Mouse (Mus musculus) retina, postnatal 7 days (tissue): ENCODE results near the gene Cd52.
A peak's percentile ranks its signal among the peaks of the same experiment; 100 is the strongest.

ENCODE experiments used
- DNase-seq: peaks from one replicate; pipeline ENCODE4 v3.0.0-alpha.2; 2012; ENCODE audit warnings: low read depth, low spot score

Cd52 gene

DNA sequence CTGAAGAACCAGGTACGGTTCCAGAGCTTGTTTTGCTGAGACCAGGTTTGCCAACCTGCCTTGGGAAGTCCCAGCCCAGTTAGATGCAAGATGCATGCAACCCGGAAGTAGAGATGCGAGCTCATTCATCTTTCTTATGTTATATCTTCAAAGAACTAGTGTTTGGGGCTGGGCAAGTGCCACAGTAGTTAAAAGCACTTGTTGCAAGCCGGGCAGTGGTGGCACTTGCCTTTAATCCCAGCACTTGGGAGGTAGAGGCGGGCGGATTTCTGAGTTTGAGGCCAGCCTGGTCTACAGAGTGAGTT is 3.7 kb downstream of the Cd52 start:
- no peak for DNase-seq

DNA sequence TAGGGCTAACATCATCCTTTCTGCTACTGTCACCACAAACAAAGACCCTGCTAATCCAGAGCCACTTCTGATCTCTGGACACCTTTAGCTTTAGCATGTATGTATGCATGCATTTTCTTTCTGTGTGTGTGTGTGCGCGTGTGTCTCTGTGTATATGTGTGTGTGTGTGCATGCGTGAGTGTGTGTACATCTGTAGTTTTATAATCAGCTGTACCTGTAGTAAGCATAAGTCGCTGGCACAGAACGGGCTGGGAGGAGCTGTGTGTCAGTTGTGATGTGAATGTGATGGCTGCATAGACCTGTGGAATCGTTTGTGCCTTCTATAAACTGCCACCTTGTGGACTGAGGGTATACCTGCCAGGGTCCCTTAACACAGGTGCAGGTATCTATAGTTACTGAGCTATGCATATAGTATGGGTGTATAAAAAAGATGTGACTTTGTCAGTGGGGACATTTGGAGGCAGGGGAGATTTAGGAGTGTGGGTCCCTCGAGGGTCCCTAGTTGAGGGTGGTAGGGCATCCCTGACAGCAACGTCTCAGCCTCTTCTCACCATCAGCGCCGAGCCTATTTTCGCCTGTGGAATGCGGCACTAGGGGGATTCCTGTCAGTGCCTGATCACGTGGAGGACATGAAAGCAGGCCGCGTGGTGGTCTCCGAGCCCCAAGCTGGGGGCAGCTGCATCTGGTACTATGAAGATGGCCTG is 4.2 kb downstream of the Cd52 start:
- DNase-seq, result no peak

DNA sequence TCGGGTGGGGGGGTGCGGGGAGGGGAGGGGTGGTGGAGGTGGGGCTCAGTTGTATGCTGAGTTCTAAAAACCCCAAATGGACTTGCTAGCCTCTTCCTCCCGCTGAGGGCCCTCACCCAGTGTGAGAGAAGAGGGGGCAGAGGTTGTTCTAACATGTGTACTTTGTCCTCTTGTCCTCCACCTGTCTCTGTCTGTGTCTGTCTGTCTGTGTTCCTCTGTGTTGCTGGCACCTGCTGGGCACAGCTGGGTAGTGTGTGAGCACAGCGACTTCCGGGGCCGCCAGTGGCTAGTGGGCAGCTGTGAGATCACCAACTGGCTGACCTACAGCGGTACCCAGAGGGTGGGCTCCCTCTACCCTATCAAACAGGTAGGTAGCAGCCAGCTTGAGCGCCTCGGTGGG is 5.9 kb downstream of the Cd52 start:
- no peak for DNase-seq

DNA sequence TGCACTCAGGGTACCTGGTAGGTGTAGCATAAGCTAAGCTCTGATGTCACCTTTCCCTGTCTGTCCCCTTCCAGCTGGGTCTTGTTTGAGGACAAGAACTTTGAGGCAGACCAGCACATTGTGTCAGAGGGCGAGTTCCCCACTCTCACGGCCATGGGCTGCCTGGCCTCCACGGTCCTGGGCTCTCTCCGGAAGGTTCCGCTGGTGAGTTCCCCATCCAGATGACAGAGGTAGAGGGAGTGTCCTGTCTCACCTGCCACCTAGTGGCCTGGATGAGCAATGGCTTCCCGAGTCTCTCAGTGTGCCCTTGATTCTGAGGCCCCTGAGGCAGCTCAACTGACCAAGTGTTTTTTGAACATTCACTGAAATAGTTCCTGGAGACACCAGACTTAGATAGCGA is 7.5 kb downstream of the Cd52 start:
- peak; percentile 54 for DNase-seq

DNA sequence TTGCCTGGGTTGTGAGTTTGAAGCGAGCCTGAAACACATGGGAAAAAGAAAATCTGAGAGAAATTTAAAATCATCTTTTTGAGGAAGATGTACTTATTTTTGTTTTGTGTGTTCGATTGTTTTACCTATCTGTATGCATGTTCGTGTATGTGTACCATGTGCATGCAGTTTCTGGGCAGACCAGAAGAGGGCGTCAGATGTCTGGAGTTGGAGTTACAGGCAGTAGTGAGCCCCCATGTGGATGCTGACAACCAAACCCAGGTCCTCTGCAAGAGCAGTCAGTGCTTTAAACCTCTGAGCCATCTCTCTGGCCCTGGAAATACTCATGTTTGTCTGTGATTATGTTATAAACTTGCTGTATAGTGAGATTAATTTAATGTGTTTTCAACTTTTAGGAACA is 9.9 kb downstream of the Cd52 start:
- no peak for DNase-seq

DNA sequence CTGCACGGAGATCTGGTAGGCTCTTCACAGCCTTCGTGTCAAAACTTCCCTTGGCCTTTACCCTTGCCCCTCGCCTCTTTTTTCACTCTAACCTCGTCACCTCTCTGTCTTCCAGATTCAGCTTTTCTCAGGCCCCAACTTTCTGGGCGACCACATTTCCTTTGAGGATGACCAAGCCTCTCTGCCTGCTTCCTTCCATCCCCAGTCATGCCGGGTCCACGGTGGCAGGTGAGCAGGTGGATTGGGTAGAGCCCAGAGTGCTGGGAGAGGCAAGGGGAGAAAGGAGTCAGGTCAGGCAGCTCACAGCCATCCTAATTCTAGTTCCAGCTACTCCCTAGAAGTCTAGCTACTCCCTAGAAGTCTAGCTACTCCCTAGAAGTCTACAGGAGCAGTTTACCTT is 12.4 kb downstream of the Cd52 start:
- no peak for DNase-seq

DNA sequence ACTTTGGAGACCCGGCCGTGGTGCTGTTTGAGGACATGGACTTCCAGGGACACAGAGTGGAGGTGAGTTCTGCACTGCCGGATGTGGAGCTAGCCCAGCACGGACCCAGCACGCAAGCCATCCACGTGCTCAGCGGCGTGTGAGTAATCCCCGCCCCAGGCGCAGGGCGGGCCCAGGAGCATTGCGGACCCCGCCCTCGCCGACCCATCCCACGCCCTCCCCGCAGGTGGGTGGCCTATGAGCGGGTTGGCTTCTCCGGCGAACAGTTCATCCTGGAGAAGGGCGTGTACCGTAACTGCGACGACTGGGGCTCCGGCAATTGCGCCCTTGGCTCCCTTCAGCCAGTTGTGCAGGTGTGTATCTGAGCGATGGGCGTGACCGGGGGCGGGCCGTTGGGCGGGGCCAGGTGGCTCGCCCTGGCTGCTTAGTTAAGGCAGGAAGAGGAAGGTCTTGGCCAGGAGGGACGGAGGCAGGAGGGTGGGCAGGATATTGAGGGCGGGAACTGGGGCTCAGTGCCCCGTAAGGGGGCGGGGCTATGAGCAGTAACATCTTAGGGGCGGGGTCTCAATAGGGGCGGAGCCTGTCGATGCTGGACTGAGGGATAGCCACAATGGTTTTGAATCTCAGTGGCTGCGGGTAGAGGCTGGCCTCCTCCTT is 13.0 kb downstream of the Cd52 start:
- DNase-seq, result peak; percentile 53

DNA sequence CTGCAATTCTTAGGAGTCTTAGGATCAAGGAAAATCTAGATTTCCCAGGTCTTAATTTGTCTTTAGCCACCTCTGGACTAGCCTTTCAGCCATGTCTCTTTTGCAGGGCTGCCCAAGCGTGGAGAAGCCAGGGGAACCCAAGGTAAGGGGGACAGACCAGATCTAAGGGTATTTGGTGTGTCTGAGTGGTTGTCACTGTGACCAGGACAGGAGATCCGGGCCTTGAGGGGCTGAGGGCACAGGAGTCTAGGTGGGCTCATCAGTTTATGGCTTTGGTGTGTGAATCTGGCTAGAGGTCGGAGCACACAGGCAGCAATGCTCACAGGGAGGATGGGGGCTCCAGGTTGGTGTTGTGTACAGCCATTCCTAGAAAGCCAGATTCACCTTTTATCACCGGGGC is 14.2 kb downstream of the Cd52 start:
- no peak for DNase-seq

DNA sequence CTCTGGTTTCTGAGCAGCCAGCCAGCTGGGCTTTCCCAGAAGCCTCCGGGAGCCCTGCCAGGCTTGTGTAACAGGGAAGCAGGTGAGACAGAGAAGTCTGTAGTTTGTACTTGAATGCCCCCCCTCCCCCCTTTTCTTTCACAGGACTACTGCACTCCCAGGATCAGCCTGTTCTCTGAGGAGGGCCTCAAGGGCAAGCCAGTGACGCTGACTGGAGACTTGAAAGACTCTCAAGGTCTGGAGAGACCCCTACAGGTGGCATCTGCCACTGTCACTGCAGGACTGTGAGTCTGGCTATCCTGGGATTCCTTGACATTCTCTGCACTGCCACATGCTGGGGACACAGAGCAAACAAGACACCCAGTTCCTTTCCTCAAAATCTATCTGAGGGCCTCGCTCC is 16.2 kb downstream of the Cd52 start:
- DNase-seq, result peak; percentile 71

DNA sequence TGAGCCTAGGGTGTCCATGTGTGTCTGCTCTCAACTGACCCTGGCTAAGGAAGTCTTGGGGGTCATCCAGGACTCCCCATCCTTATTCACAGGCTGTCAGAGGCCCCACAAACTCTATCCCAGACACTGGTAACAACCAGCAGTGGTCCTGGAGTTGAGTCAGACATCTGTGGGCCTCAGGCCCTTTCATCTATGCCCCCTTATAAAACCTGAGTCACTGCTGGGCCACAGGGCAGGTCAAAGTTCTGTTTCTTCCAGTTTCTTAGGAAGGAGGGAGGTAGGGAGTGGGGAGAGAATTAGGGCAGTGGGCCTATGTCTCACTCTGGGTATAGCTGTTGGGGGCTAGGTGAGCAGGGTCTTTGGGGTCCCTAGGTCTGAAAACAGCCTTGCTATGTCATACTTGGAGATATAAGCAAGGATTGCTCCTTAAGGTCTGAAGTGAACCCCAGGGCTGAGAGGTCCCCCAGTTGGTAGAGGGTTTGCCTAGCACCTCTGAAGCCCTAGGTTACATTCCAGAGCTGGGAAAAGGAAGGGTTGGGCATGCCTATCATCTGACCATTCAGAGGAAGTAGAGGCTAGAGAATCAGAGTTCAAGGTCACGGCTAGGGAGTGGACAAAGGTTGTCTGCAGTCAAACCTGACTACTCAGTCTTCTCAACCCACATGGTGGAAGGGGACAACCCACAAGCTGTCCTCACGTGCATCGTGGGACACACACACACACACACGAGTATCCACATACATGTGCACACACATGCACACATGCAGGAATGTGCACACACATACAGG is 25.9 kb downstream of the Cd52 start:
- DNase-seq, result no peak

DNA sequence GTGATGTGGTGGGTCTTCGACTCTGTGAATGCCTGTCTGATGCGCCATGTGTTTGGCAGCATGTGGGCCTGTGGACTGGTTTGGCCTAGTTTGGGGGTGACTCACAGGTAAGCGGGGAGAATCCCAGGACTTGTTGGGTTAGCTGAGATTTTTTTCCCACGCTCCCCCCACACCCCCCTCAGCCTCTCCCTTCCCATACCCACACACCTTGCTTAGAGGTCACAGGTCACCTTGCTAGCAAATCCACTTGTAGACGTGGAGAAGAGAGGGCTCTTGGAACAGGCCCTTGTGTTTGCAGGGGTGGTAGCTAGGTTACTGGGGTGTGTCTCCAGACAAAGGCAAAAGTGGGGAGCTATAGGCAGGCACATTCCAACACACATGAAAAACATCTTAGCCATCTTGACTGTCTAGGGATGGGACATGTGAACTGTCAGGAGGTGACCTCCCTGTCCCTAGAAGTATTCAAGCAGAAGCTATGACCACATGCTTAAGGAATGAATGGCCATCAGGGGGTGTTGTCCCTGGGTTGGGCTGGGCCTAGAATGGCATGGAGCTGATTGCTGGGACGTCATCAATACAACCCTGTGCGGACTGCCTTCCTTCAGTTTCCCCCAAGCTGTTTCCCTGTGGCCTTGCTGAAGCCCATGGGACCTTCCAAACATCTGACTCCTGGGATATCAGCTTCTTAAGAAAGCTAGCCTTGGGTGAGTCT is 26.9 kb downstream of the Cd52 start:
- no peak for DNase-seq

DNA sequence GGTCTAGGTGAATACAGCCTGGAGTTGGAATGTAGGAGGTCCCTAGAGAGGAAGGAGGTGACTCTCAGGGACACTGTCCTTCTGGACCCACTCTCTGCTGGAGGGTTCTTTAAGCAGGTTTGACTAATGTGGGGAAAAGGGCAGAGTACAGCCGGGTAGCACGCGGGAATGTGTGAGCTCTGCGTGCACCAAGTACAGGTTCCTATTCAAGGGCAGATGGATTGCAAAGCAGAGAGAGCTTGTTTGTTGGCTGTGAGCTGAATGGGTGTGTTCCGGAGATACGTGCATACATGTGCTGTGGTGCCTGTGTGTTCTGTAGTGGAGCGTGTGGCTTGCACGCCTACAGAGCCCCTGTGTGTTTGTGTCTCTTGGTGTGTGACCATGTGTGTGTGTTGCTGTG is 27.5 kb downstream of the Cd52 start:
- DNase-seq, result no peak

DNA sequence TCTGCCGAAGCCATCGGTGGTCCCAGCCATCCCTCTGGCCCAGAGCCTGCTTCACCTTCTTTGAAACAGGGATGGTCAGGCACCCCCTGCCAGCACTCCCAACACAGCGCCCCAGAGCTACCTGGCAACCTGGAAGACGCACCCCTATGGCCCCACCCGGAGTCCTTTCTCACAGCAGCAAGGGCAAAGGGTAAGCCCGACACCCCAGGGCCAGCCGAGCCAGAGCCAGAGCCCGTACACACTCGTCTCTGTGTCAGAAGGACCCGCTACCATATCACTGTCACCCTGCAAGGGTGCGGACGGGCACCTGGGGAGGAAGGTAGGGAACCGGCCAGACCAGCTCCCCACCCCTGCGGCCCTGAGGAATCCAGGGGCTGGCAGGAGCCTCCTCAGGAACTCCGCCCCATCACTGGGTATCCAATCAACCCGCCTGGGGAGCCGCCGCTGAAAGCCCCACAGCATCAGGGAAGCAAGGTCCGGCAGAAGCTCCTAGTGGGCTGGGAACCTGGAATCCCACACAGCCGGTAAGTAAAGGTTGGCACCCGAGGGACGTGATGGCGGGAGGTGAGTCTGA is 29.4 kb downstream of the Cd52 start:
- no peak for DNase-seq

DNA sequence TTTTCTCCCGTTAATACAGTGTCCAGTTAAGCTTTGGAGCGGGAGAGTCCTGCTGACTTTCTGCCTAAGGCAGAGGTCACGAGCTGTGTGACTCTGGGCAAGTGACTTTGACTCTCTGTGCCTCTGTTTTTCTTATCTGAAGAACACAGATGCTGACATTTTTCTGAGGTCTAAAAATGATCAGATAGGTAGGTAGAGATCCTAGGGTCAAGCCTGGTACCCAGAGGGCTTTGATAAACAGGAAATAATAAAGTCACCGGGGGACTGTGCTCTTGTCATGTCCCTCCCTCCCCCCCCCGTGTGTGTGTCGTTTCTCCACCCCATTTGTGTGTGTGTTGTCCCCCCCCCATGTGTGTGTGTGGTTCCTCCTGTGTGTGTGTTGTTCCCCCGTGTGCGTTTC is 32.3 kb downstream of the Cd52 start:
- DNase-seq, result no peak

DNA sequence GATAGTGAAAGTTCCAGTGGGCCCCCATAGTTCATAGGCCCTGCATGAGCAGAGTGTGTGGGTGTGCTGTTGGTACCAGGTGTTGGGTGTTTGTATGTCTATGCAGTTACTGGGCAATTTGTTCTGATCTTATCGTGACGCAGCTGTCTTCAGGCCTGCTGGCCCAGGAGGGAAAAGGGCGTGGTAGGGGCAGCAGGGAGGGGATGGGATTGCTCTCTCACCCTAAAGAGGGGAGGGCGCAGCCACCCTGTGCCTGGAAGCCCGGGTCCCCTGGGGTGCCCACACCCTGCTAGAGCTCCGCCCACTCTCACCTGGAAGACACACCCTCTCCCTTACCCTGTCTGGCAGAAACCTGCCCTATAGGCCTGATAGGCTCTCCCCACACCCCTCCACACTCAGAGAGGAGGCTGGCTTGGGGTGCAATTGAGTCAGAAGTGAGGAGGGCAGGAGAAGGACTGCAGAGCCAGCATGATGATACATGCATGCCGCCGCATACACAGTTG is 32.9 kb downstream of the Cd52 start:
- DNase-seq, result no peak

DNA sequence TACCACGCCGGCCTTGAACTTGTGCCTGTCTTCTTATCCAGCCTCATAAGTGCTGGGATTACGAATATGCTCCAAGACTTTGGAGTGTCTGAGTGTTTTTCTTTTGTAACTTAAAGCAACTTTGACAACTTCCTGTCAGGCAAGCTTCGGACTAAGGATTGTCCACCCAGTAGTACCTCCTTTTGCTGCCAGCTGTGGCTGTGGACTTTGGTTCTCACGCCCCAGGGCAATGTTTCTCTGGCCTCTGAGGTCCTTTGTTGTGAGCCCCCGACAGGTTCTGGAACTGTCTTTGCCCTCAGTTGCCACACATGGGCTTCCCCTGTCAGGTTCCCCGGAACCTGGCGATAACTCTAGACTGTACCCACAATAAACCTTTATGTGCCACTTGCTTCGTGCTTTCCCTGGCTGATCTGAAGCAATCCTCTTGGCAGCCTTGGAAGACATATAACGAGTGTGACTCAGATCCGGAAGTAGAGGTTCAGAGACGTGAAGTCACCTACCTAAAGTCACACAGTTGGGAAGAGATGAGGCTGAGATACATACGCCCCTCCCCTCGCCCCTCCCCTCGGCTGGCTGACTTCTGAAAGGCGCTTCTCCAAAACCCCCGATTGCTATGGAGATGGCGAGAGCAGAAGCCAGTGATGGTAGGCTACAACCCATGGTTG is 33.6 kb downstream of the Cd52 start:
- DNase-seq, result no peak

DNA sequence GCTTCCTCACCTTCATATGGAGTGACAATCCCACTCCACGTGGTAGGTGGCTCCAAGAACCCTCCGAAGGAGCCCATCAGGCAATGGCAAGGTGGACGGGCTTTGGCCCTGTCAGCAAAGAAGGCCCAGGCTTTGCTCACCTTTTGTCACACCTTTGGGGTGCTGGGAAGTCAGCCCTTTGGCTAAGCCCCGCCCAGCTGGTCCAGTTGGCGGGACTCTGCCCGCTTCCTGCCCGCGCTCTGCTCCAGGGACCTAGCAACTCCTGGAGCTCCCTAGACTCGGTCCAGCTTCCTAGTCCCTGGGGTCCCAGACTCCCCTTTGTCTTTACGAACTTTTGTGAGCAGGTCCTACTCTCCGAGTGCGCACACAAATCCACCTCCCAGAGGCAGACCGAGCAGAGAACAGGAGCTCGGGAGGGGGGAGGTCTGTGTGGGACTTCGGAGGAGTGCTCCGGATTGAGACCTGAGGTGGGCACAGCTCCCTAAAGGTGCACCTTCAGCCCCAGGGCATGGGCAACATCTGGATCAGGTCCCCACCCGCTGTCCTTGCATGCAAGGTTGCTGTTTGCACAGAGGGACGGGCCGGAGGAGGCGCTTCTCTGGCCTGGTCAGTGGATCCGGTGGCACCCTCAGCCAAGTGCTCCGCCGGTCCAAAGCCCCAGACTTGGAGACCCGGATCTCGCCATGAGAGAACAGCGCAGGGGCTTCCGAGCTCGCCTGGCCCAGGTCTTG is 34.6 kb downstream of the Cd52 start, which contains the start of gene Crybg2:
Gene Crybg2, plus strand, starts transcription at position 681 of the 731 bp plus-strand sequence.
- DNase-seq, result no peak

DNA sequence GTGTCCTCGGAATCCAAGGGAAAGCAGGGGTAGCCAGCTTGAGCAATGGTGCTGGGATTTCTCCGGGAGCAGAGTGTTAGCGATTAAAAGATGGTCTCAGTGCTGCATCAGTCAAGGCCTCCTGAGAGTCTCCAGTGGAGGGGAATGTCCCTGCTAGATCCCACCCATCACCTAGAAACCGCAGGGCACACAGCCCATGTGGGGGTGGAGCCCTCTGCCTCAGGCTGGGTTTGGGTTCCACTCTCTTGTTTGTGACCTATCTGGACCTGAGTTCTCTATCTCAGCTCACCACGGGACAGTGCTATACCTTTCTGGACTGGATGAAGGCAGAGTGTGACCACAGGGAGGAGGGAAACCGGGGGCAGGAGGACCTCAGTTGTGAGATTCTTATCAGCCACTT is 36.0 kb downstream of the Cd52 start:
- DNase-seq, result no peak

DNA sequence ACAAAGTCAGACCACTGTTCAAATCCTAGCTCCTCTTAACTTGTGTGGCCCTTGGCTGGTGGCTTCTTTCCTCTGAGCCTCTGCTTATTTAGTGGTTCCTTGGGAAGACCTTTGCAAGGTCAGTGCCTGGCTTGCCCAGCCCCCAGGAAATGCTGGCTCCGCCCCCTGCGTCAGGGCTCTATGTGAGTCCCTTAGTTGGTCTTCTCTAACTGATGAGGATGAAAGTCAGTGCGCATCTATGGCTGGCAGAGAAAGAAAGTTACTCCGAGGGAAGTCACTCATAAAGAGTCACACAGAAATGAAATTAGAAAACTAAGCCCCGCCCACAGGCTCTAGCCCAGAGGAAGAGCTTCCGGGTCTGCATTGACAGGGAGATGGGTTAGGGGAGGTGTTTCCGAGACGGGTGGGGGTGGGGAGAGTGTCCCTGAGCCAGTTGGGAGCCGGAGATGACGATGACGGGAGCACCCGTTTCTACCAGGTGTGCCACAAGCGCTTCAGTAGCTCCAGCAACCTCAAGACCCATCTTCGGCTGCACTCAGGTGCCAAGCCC is 36.6 kb downstream of the Cd52 start:
- no peak for DNase-seq

DNA sequence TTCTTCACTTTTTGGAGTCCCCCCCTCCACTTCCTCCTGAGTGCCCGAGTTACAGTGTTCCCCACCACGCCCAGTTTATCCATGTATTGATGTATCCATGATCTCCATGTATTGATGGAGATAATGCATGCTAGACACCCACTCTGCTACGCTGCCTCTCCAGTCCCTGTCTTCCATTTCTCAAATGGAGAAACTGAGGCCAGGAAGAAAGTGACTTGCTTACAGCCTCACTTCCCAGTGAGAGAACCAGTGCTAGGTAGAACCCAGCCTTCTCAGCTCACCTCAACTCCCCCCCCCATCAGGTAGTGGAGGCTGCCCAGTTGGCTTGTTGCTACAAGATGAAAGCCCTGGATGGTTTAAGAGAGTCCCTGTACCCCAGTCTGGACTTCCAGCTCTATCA is 41.3 kb downstream of the Cd52 start, which contains the start of gene Zfp683:
Gene Zfp683, plus strand, starts transcription at position 301 of the 400 bp plus-strand sequence.
- DNase-seq, result no peak
